In the genomic region with DNA sequence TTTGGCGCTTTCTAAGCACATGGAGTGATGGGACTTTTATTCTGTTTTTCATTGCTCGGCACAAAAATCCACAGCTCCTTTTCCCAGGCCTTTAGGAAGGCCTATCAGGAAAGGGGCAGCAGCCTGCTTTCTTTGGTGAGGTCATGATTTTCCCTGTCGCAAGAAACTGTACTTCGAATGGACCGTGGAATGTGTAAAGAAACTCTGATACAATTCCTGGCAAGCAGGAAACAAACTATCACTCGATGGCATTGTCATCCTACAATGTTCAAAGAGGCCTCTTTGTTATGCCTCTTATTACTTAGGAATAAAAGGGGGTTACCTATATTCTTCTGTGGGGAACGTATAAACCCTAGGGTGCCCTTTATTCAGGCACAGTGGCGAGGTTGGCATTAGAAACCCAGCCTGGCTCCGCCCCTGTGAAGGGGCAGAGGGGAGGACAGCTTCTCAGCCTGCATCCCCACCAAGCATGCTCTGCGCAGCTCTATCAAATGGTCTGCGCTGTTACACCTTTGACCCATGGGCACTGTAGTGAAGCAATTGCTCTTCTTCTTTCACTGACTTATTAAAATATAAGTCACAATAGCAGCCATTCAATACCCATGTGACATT, we compare ENCODE assay signal across 9 mouse cellular contexts.
A peak's percentile ranks its signal among the peaks of the same experiment; 100 is the strongest.
DNase-seq lines count a peak whose midpoint lies in the region; ATAC-seq and TF ChIP-seq lines count a peak whose summit lies in the region.
"Had no signal": no experiment of that assay in that cellular context is flagged by ENCODE, and none has a peak within 500 bp of the region (broad histone marks: within the 10 kb centered on the region; RNA-seq: fewer than 3 reads in every experiment).

No protein-coding gene starts in this region.

- no peak overlapping the region for H3K4me3 ChIP-seq in limb, embryonic 11.5 days (ENCODE audit: low read depth, low read length)
- no peak overlapping the region for H3K4me3 ChIP-seq in stomach, postnatal 0 days (ENCODE audit: low read depth, low read length)

- H3K4me2 ChIP-seq in limb, embryonic 11.5 days (ENCODE audit: low read depth, severe bottlenecking): no peak overlapping the region
- H3K4me2 ChIP-seq in stomach, postnatal 0 days (replicated peaks; ENCODE audit: low read depth): no peak overlapping the region; the same call in 1 of the 2 replicates

- H3K9me3 ChIP-seq in limb, embryonic 11.5 days (ENCODE audit: control insufficient read depth, low read length): no peaks in the 10 kb centered on the region
- H3K9me3 ChIP-seq in stomach, postnatal 0 days (ENCODE audit: control insufficient read depth, low read length): no peaks in the 10 kb centered on the region

- no peak for TF ChIP-seq CTCF in stomach, postnatal 0 days (IDR thresholded peaks at IDR 0.05; ENCODE audit: low read depth)

- TF ChIP-seq EP300 in stomach, postnatal 0 days (optimal IDR thresholded peaks at IDR 0.05): no peak

- no peak for ATAC-seq in limb, embryonic 11.5 days (ENCODE audit: insufficient number of reproducible peaks, low FRiP score, low TSS enrichment, low read depth)
- ATAC-seq in stomach, postnatal 0 days (ENCODE audit: low FRiP score, low TSS enrichment): no peak
- ATAC-seq: Patski had no signal

- no peaks in the 10 kb centered on the region for H3K27me3 ChIP-seq in limb, embryonic 11.5 days (ENCODE audit: control insufficient read depth, insufficient read depth, low read length)
- no peaks in the 10 kb centered on the region for H3K27me3 ChIP-seq in stomach, postnatal 0 days (ENCODE audit: control insufficient read depth, insufficient read depth, low read length)
- H3K27me3 ChIP-seq: Patski had no signal

- peak overlapping the region; percentile 99 for H3K27ac ChIP-seq in limb, embryonic 11.5 days (replicated peaks; ENCODE audit: low read depth, low read length)
- H3K27ac ChIP-seq in stomach, postnatal 0 days (replicated peaks): peak overlapping the region; percentile 66; the same call in 1 of the 2 replicates

- H3K9ac ChIP-seq in limb, embryonic 11.5 days (ENCODE audit: low read length): peak overlapping the region; percentile 43; the same call in 1 of the 2 replicates
- H3K9ac ChIP-seq in stomach, postnatal 0 days (ENCODE audit: low read length): no peak overlapping the region

- no peaks in the 10 kb centered on the region for H3K36me3 ChIP-seq in limb, embryonic 11.5 days (ENCODE audit: control insufficient read depth, insufficient read depth, low read length)
- no peaks in the 10 kb centered on the region for H3K36me3 ChIP-seq in stomach, postnatal 0 days (ENCODE audit: control insufficient read depth, insufficient read depth, low read length)

- peaks cover 27% of the 10 kb centered on the region for H3K4me1 ChIP-seq in limb, embryonic 11.5 days (ENCODE audit: control insufficient read depth, insufficient read depth, low read length)
- H3K4me1 ChIP-seq in stomach, postnatal 0 days (replicated peaks; ENCODE audit: control insufficient read depth, insufficient read depth): 0 out of 2 replicates have a peak, but pooled peaks cover 2% of the 10 kb centered on the region

- 43% methylated on average over 11 of the region's 11 CpGs for WGBS in limb, embryonic 11.5 days
- WGBS in stomach, postnatal 0 days: 46% methylated on average over 11 of the region's 11 CpGs

- DNase-seq in embryo, embryonic 11 days: peak; percentile 32
- no peak for DNase-seq in embryo, embryonic 10 days (ENCODE audit: low spot score)
- peak; percentile 49 for DNase-seq in lung, postnatal 10 days
- DNase-seq in lung, postnatal 25 days (ENCODE audit: low spot score): no peak
- no peak for DNase-seq in limb, embryonic 11.5 days (ENCODE audit: low spot score)
- no peak for DNase-seq in stomach, postnatal 0 days (ENCODE audit: low spot score)
- DNase-seq in right cerebral cortex, adult 18-20 months: no peak
- no peak for DNase-seq in adrenal gland, adult (ENCODE audit: inconsistent age in 2 of 2, low spot score in 1 of 2)

Comparison
In these comparisons a context has a peak if more than half of its experiments do, and no peak if none do; other contexts are left out.
1. DNase-seq: peak in embryo, embryonic 11 days (single experiment) and lung, postnatal 10 days (single experiment); none in embryo, embryonic 10 days (single experiment), lung, postnatal 25 days (single experiment), limb, embryonic 11.5 days (single experiment), stomach, postnatal 0 days (single experiment), right cerebral cortex, adult 18-20 months (single experiment) and adrenal gland, adult (0 of 2).